Mouse (Mus musculus) frontal cortex, postnatal 10 days (tissue): ENCODE measurements around the gene Ufsp1.

ENCODE experiments used
- DNase-seq, 2 experiments: peaks; one replicate each; pipeline ENCODE4 v3.0.0; 2022; ENCODE audit warnings: low spot score in 2 of 2, mixed read lengths in 1 of 2

The Ufsp1 gene

GRCm38 (mm10) chr5:137295712-137296111 lies 1.3 kb downstream of the Ufsp1 start:
- DNase-seq: no peak

GRCm38 (mm10) chr5:137297126-137297525 lies 2.7 kb downstream of the Ufsp1 start:
- DNase-seq: no peak

GRCm38 (mm10) chr5:137299240-137299639 lies 4.8 kb downstream of the Ufsp1 start:
- DNase-seq: no peak

GRCm38 (mm10) chr5:137301253-137301652 lies 6.8 kb downstream of the Ufsp1 start:
- DNase-seq: no peak

GRCm38 (mm10) chr5:137303609-137304008 lies 9.2 kb downstream of the Ufsp1 start:
- no peak for DNase-seq

- DNase-seq: no peak
Measured at GRCm38 (mm10) chr5:137304165-137304564, 9.7 kb downstream of the Ufsp1 start.

GRCm38 (mm10) chr5:137304816-137305215 lies 10.4 kb downstream of the Ufsp1 start:
- no peak for DNase-seq

- DNase-seq: no peak
Measured at GRCm38 (mm10) chr5:137305822-137306221, 11.4 kb downstream of the Ufsp1 start.

GRCm38 (mm10) chr5:137306439-137307005 lies 12.1 kb downstream of the Ufsp1 start:
- no peak for DNase-seq

GRCm38 (mm10) chr5:137307071-137307912 lies 12.9 kb downstream of the Ufsp1 start, which contains the start of gene Srrt:
TSS of gene Srrt (minus strand) at chr5:137307674.
- peak; percentile 89 to 91 for DNase-seq

GRCm38 (mm10) chr5:137308356-137308755 lies 13.9 kb downstream of the Ufsp1 start:
- no peak for DNase-seq

GRCm38 (mm10) chr5:137313466-137314192 lies 19.2 kb downstream of the Ufsp1 start:
- no peak for DNase-seq

GRCm38 (mm10) chr5:137314193-137315083 lies 20.0 kb downstream of the Ufsp1 start, which contains the start of gene Trip6:
TSS of gene Trip6 (minus strand) at chr5:137314404.
- peak; percentile 54 to 70 for DNase-seq

- DNase-seq: no peak
Measured at GRCm38 (mm10) chr5:137315084-137315903, 20.9 kb downstream of the Ufsp1 start.

- no peak for DNase-seq
Measured at GRCm38 (mm10) chr5:137317361-137317760, 22.9 kb downstream of the Ufsp1 start.

GRCm38 (mm10) chr5:137318570-137318969 lies 24.1 kb downstream of the Ufsp1 start:
- no peak for DNase-seq

GRCm38 (mm10) chr5:137320996-137321395 lies 26.6 kb downstream of the Ufsp1 start:
- no peak for DNase-seq

GRCm38 (mm10) chr5:137330910-137331309 lies 36.5 kb downstream of the Ufsp1 start:
- no peak for DNase-seq

- no peak for DNase-seq
Measured at GRCm38 (mm10) chr5:137332857-137333511, 38.6 kb downstream of the Ufsp1 start.
